Mouse (Mus musculus): ENCODE measurements around the gene Rbm6.

Gene Rbm6

GRCm38 (mm10) chr9:107873137-107873536, at the start of gene Rbm6:
TSS of gene Rbm6 (minus strand) at chr9:107873237.
- no peak for DNase-seq (ENCODE audit: low read depth)

- DNase-seq (ENCODE audit: low read depth) = no peak
Observed at GRCm38 (mm10) chr9:107919441-107919840, 46.4 kb upstream of the Rbm6 start.

- DNase-seq (ENCODE audit: low read depth) = no peak
Observed at GRCm38 (mm10) chr9:107918884-107919283, 45.8 kb upstream of the Rbm6 start.

GRCm38 (mm10) chr9:107917895-107918608, 45.0 kb upstream of the Rbm6 start:
- no peak for DNase-seq (ENCODE audit: low read depth)

- no peak for DNase-seq (ENCODE audit: low read depth)
Observed at GRCm38 (mm10) chr9:107914764-107915420, 41.9 kb upstream of the Rbm6 start.

GRCm38 (mm10) chr9:107910025-107910769, 37.2 kb upstream of the Rbm6 start:
- no peak for DNase-seq (ENCODE audit: low read depth)

- no peak for DNase-seq (ENCODE audit: low read depth)
Observed at GRCm38 (mm10) chr9:107908410-107909158, 35.5 kb upstream of the Rbm6 start.

- no peak for DNase-seq (ENCODE audit: low read depth)
Observed at GRCm38 (mm10) chr9:107907801-107908120, 34.7 kb upstream of the Rbm6 start.

- no peak for DNase-seq (ENCODE audit: low read depth)
Observed at GRCm38 (mm10) chr9:107906967-107907800, 34.1 kb upstream of the Rbm6 start.

- DNase-seq (ENCODE audit: low read depth) = peak; percentile 26
Observed at GRCm38 (mm10) chr9:107906252-107906966, 33.4 kb upstream of the Rbm6 start, which contains the start of gene Mst1r. TSS of gene Mst1r (plus strand) at chr9:107906873.

GRCm38 (mm10) chr9:107904726-107905125, 31.7 kb upstream of the Rbm6 start:
- DNase-seq (ENCODE audit: low read depth) = peak; percentile 96

GRCm38 (mm10) chr9:107901627-107901914, 28.5 kb upstream of the Rbm6 start:
- DNase-seq (ENCODE audit: low read depth) = no peak

- DNase-seq (ENCODE audit: low read depth) = peak; percentile 55
Observed at GRCm38 (mm10) chr9:107900840-107901626, 28.0 kb upstream of the Rbm6 start.

GRCm38 (mm10) chr9:107899855-107900254, 26.8 kb upstream of the Rbm6 start:
- DNase-seq (ENCODE audit: low read depth) = no peak

GRCm38 (mm10) chr9:107898563-107898962, 25.5 kb upstream of the Rbm6 start:
- no peak for DNase-seq (ENCODE audit: low read depth)

GRCm38 (mm10) chr9:107891023-107891422, 18.0 kb upstream of the Rbm6 start:
- no peak for DNase-seq (ENCODE audit: low read depth)

GRCm38 (mm10) chr9:107890260-107890659, 17.2 kb upstream of the Rbm6 start:
- no peak for DNase-seq (ENCODE audit: low read depth)

- DNase-seq (ENCODE audit: low read depth) = no peak
Observed at GRCm38 (mm10) chr9:107888267-107888850, 15.3 kb upstream of the Rbm6 start.

GRCm38 (mm10) chr9:107887804-107888266, 14.8 kb upstream of the Rbm6 start, which contains the start of gene Mon1a:
TSS of gene Mon1a (plus strand) at chr9:107888151.
- peak; percentile 84 for DNase-seq (ENCODE audit: low read depth)
